Mouse (Mus musculus): ENCODE measurements around the gene Tbc1d22a. TPM values are rescaled to one million over a fixed set of nuclear protein-coding genes. Genes with fewer than 3 reads are reported as not detected.

Gene Tbc1d22a
- polyA plus RNA-seq (2015; fragmentation: Nextera tagmentation; extraction: Ambion mirVana), result 13.1 and 13.8 TPM in 2 replicates

DNA sequence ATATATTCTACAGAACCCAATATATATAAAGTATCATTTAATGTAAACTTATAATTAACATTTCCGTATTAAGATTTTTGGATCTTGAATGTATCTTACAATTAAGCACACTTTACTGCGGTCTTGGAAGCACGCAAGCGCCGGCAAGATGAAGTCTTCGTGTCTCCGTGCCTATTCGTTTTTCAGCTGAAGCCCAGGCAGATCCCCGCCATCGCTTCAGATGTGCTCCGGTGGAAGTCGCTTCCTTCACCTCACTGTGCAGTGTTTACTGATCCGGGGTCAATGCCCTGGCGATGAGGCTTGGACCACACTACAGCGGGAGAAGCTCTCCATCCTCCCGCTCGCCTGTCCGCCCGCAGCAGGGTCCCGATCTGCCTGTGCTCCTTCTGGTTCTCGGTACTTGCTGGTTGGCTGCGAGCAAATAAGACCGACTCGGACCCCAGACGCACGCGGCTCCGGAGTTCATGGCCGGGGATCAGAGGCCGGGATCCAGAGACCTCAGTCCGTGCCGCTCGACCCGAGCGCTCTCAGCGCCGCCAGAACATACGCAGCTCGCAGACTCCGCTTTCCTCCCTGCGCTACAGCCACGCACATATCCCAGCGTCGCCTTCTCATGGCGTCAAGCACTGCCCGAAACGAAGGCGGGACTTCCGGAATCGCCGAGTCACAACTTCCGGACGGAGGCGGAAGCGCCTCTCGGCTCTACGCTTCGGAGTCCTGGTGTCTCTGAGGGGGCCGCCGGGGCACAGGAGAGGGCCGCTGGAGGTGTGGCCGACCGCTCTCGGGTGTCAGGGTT, at the start of gene Tbc1d22a:
Gene Tbc1d22a (plus strand): TSS at position 707 of the 796 bp plus-strand sequence.
- H3K4me1 ChIP-seq, result peaks cover 26% of the 10 kb centered on the region
- no peaks in the 10 kb centered on the region for H3K27me3 ChIP-seq
- peak within 1 kb of the TSS; percentile 80 for H3K4me3 ChIP-seq (replicated peaks)
- H3K4me2 ChIP-seq, result peak within 1 kb of the TSS; percentile 96
- peak within 1 kb of the TSS; percentile 88 for H3K9ac ChIP-seq
- H3K36me3 ChIP-seq, result peaks cover 10% of the 10 kb centered on the region; the same call in 1 of the 2 replicates
- no peaks in the 10 kb centered on the region for H3K9me3 ChIP-seq (replicated peaks)
- peak; percentile 94 for ATAC-seq (replicated peaks; ENCODE audit: low FRiP score)
- under 1% methylated on average over 64 of the region's 64 CpGs for WGBS
- H3K27ac ChIP-seq, result peak within 1 kb of the TSS; percentile 93

DNA sequence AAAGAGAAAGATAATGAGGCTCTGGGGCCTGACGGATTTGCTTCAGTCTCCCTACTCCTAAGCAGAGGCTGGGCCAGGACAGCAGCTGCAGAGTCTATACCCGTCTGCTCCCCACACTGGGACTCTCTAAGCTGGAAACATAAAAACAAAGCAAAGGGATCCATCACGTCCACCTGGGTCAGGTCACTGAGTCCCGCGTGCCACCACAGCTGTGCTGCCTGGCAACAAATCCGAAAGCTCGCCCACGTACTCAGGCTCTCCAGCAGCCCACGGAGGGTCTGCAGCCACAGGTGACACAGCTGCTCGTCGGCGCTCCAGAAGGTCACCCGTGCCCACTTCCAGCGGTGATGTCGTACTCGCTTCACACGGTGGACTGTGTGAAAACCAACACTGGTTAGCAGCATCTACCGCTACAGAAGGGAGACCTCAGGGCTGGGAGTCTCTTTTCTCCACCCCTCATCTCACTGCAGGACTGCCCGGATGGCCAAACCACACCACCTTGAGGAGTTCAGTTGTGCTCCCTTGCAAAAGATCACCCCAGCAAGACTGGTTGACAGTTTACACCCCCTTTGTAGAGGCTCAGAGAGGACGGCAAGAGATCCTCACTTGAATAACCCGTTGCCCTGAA, 49.4 kb upstream of the Tbc1d22a start:
- 66% methylated on average over 21 of the region's 21 CpGs for WGBS
- no peaks in the 10 kb centered on the region for H3K9me3 ChIP-seq (replicated peaks)

DNA sequence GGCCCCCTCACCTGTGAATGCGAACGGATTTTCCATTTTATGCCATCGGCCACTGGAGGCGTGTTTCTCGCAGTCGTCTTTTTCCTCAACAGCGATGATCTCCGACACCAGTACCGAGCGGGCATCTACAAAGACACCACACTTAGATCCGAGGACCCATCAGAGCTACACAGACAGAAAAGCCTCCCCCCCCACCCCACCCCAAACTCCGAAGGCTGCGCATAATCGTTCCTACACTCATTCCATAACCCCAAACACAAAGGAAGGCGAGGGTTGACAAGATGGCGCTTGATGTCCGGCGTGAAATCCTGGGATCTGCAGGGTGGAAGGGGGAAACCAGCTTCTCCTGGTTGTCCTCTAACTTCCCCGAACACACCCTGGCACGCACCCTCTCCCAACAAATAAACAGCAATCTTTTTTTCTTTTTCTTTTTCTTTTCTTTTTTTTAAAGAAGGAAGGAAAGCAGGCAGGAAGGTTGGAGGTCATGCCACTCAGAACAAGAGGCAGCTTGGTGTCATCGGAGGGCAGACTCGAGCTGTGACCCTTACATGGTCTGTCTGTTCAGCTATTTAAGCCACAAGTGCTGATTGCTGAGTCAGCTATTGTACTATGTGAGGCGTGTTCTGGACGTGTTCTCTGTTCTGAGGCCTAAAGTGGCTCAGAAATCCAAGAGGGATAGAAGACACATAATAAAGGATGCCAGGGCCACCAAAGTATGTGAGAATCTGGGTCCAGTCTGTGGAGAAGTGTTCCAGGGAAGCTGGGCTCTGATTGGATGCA, 48.3 kb upstream of the Tbc1d22a start:
- 90% methylated on average over 24 of the region's 24 CpGs for WGBS
- no peak overlapping the region for H3K4me3 ChIP-seq (replicated peaks)
- no peaks in the 10 kb centered on the region for H3K9me3 ChIP-seq (replicated peaks)
- H3K9ac ChIP-seq, result no peak overlapping the region
- no peak overlapping the region for H3K27ac ChIP-seq
- no peak overlapping the region for H3K4me2 ChIP-seq
- H3K4me1 ChIP-seq, result peaks cover 30% of the 10 kb centered on the region
- no peak for ATAC-seq (replicated peaks; ENCODE audit: low FRiP score)
- H3K36me3 ChIP-seq, result peaks cover 11% of the 10 kb centered on the region
- H3K27me3 ChIP-seq, result no peaks in the 10 kb centered on the region

More for the DNA sequence above, 49.4 kb upstream of the Tbc1d22a start:
- no peak overlapping the region for H3K9ac ChIP-seq
- H3K4me2 ChIP-seq, result no peak overlapping the region
- peaks cover 21% of the 10 kb centered on the region for H3K4me1 ChIP-seq
- H3K27me3 ChIP-seq, result no peaks in the 10 kb centered on the region
- peaks cover 11% of the 10 kb centered on the region for H3K36me3 ChIP-seq
- H3K4me3 ChIP-seq (replicated peaks), result no peak overlapping the region
- H3K27ac ChIP-seq, result no peak overlapping the region
- ATAC-seq (replicated peaks; ENCODE audit: low FRiP score), result no peak

DNA sequence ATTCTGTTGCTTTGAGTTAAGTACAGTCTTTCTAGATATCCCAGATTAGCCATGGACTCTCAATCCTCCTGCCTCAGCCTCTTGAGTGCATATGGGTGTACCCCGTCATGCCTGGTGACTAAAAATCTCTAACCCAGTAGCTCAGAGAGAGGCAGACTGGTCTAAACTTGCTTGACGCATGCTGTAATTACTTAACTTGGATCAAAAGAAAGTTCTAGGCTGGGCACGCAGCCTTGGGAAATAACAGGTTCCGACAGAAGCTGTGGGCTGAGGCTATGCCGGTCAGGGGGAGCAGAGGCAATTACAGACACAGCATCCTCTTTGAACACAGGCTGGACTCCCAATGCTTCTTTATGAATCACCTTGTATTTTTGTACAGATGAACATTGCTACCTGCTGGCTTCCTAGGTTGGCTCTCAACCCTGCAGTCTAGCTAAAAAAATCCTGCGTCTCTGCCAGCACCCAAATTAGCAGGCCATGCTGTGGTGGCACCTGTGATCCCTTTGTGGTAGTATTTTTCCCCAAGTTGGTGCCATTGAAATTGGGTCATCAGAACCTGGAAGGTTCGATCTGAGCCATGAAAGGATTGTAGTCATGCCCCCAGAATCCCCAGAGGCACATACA, 47.1 kb upstream of the Tbc1d22a start:
- WGBS, result 94% methylated on average over 7 of the region's 7 CpGs
- Histone ChIP-seq H3K9me3 (replicated peaks) (no peaks in the 10 kb centered on the region), H3K27me3 (no peaks in the 10 kb centered on the region), H3K4me1 (peaks cover 41% of the 10 kb centered on the region), H3K4me2 (no peak overlapping the region), H3K27ac (no peak overlapping the region), H3K9ac (no peak overlapping the region), H3K4me3 (replicated peaks) (no peak overlapping the region), H3K36me3 (peaks cover 1% of the 10 kb centered on the region)
- ATAC-seq (replicated peaks; ENCODE audit: low FRiP score), result no peak

DNA sequence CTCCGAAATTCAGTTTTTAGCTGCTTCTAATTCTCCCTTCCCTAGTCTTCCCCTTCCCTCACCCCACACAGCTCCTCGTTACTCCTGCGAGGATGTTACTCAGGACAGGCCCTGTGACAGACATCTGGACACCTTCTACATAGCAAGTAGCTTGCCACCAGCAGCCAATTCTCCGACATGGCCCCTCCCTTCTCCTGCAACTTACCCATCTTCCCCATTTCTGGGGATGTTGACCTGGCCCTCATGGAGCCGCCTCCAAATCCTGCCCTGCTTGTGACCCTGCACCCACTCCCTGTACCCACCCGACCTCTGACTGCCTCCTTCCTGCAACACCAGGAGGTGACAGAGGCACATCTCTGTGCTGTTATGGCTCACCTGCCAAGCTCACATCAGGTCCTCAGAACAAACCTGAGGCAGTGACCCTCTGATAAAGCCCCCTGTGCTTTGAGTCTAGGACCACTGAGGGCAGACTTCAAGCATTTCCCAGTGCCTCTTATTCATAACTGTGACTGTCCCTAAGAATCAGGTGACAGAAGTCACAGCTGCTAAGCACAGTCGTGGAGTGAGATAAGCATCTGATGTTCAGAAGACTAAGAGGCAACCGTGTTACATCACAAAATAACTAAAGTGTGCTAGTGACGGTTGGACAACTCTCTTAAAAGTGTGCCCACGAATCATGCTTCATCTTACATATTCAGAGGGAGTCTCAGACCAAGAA, 46.3 kb upstream of the Tbc1d22a start:
- Histone ChIP-seq H3K27ac (peak overlapping the region; percentile 58; the same call in 1 of the 2 replicates), H3K4me2 (no peak overlapping the region), H3K9ac (no peak overlapping the region), H3K4me3 (replicated peaks) (no peak overlapping the region), H3K27me3 (no peaks in the 10 kb centered on the region), H3K36me3 (no peaks in the 10 kb centered on the region), H3K9me3 (replicated peaks) (no peaks in the 10 kb centered on the region), H3K4me1 (peaks cover 49% of the 10 kb centered on the region)
- WGBS, result 69% methylated on average over 10 of the region's 10 CpGs
- no peak for ATAC-seq (replicated peaks; ENCODE audit: low FRiP score)

DNA sequence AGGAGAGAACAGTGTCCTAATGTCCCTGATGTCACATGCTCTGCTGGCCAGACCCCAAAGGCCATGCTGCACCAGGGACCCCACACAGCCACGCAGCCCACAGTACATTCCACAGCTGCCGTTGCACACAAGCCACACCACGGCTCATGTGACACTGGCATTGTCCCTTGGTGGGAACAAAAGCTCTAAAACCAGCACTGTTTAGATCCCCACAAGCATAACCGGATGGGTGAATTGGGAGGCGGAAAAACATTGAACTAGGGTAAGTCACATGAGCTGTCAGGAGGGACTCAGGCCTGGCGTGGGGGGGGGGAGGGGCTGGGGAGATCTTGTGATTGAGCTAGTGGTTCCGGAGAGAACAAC, 45.8 kb upstream of the Tbc1d22a start:
- Histone ChIP-seq H3K4me3 (replicated peaks) (no peak overlapping the region), H3K9ac (no peak overlapping the region), H3K27ac (peak overlapping the region; percentile 58; the same call in 1 of the 2 replicates), H3K27me3 (no peaks in the 10 kb centered on the region), H3K4me1 (peaks cover 55% of the 10 kb centered on the region), H3K4me2 (no peak overlapping the region), H3K9me3 (replicated peaks) (no peaks in the 10 kb centered on the region), H3K36me3 (no peaks in the 10 kb centered on the region)
- no peak for ATAC-seq (replicated peaks; ENCODE audit: low FRiP score)
- WGBS, result 36% methylated on average over 7 of the region's 7 CpGs

DNA sequence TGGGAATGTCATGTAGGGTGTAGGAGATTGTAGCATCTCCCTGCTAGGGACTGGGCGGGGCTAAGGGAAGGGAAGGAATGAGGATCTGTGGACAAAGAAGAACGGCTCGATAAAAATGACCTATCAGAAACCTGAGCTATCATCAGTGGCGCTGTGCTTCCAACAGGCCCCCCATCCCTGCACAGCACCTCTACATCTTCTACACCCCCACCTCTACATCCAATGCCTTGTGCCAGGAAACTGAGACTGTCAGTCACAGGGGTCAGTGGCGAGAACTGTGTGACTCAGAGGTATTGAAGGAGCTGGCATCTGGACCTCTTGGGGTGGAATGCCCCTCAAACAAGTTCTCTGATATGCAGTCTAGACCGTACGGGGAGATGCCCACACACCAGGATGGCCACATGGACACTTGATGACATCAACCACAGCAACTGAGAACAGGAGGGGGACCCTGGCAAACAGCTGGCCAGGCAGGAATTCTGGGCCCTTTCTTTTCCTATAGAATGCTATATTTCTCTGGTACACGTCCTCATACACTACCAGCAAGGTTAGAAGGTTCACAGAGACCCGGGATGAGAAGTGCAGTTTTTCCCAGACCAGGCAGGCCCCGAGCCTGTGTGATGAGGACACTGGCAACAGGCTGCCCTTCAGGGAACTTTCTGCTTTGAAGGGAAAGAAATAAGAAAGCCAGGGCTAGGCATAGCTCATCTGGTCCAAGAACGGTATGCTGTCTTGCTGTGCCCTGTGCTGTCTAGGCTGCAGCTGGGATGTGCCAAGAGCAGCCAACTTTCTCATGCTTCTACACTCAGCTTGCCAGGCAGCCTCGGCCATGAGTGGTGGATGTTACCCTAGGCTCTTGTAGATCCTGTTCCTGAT, 45.1 kb upstream of the Tbc1d22a start:
- H3K27ac ChIP-seq, result peak overlapping the region; percentile 56
- no peaks in the 10 kb centered on the region for H3K27me3 ChIP-seq
- peaks cover 62% of the 10 kb centered on the region for H3K4me1 ChIP-seq
- no peaks in the 10 kb centered on the region for H3K36me3 ChIP-seq
- no peak overlapping the region for H3K4me3 ChIP-seq (replicated peaks)
- H3K9ac ChIP-seq, result no peak overlapping the region
- ATAC-seq (replicated peaks; ENCODE audit: low FRiP score), result no peak
- no peaks in the 10 kb centered on the region for H3K9me3 ChIP-seq (replicated peaks)
- 71% methylated on average over 12 of the region's 12 CpGs for WGBS
- H3K4me2 ChIP-seq, result no peak overlapping the region

DNA sequence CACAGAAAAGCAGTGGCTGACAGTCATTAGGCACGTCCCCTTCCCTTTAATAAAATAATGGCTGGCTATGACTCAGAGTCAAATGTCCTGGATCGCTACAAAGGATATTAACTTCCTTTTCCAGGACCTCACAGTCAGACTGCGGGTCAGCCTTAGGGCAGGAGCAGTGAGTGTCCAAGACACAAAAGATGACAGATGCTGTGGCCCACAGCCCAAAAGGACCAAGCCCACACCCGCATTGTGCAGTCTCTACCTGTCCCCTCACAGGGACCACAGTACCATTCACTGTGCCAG, 44.5 kb upstream of the Tbc1d22a start:
- H3K4me3 ChIP-seq (replicated peaks), result no peak overlapping the region
- ATAC-seq (replicated peaks; ENCODE audit: low FRiP score), result no peak
- H3K4me1 ChIP-seq, result peaks cover 66% of the 10 kb centered on the region
- H3K9ac ChIP-seq, result no peak overlapping the region
- no peak overlapping the region for H3K4me2 ChIP-seq
- 54% methylated on average over 4 of the region's 4 CpGs for WGBS
- no peaks in the 10 kb centered on the region for H3K9me3 ChIP-seq (replicated peaks)
- peak overlapping the region; percentile 56 for H3K27ac ChIP-seq
- no peaks in the 10 kb centered on the region for H3K27me3 ChIP-seq
- no peaks in the 10 kb centered on the region for H3K36me3 ChIP-seq

DNA sequence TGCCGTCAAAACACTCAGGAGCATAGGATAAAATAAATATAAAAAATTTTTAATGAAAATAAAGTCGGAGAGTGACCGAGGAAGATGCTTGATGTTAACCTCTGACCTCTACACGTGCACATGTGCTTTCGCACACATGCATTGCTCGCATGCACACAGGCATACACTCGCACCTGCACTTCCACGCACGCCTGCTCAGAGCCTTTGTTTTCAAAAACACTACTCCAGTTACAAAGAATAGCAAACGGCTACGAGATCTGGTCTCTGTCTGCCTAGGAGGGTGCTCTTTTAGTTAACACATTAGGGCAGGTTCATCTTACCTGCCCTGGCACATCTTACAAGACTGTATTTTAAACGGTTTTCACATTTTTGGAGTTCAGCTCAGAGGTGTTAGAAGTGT, 42.9 kb upstream of the Tbc1d22a start:
- Histone ChIP-seq H3K4me3 (replicated peaks) (no peak overlapping the region), H3K27me3 (no peaks in the 10 kb centered on the region), H3K4me2 (no peak overlapping the region), H3K9me3 (replicated peaks) (no peaks in the 10 kb centered on the region), H3K36me3 (no peaks in the 10 kb centered on the region), H3K27ac (peak overlapping the region; percentile 43; the same call in 1 of the 2 replicates), H3K9ac (no peak overlapping the region), H3K4me1 (peaks cover 70% of the 10 kb centered on the region)
- 52% methylated on average over 12 of the region's 12 CpGs for WGBS
- ATAC-seq (replicated peaks; ENCODE audit: low FRiP score), result no peak

DNA sequence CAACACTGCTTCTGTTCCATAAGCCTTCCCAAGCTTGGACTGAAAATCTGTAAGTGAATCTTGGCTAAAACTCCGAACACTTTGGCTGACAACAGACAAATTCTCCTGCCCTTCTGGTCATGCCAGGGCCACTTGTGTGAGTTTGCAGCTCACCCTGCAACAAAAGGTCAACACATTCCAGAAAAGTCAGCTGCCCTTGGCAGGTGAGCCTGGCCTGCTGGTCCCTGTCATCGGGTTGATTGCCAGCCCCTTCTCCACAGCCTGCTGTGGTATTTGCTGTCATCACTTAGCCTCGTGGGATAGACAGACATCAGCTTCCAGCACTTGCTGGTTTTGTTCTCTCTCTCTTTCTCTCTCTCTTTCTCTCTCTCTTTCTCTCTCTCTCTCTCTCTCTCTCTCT, 42.1 kb upstream of the Tbc1d22a start:
- ATAC-seq (replicated peaks; ENCODE audit: low FRiP score), result no peak
- Histone ChIP-seq H3K27ac (no peak overlapping the region), H3K27me3 (no peaks in the 10 kb centered on the region), H3K4me1 (peaks cover 74% of the 10 kb centered on the region), H3K4me3 (replicated peaks) (no peak overlapping the region), H3K9me3 (replicated peaks) (no peaks in the 10 kb centered on the region), H3K36me3 (no peaks in the 10 kb centered on the region), H3K9ac (no peak overlapping the region), H3K4me2 (no peak overlapping the region)
- WGBS, result 50% methylated on average over 3 of the region's 3 CpGs

DNA sequence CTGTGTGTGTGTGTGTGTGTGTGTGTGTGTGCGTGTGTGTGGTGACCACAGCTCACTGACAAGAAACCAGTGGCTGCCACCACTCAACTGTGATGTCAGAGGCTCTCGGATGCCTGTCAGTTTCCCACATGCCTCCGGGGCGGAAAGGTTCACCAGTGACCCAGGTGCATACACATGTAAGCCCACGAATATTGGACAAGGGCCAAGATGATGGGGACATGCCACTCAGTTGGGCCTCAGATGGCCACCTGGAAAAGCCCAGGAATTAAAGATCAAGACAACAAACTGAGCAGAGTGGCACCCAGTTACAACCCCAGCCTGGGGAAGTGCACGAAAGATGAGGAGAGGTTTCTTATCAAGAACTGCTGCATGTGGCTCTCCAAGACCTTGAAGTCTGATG, 41.7 kb upstream of the Tbc1d22a start:
- no peaks in the 10 kb centered on the region for H3K36me3 ChIP-seq

More for the DNA sequence above, 41.7 kb upstream of the Tbc1d22a start:
- no peak overlapping the region for H3K4me2 ChIP-seq
- H3K4me3 ChIP-seq (replicated peaks), result no peak overlapping the region
- H3K27ac ChIP-seq, result no peak overlapping the region
- ATAC-seq (replicated peaks; ENCODE audit: low FRiP score), result no peak
- H3K9me3 ChIP-seq (replicated peaks), result no peaks in the 10 kb centered on the region
- 66% methylated on average over 6 of the region's 6 CpGs for WGBS
- H3K9ac ChIP-seq, result no peak overlapping the region
- peaks cover 76% of the 10 kb centered on the region for H3K4me1 ChIP-seq
- no peaks in the 10 kb centered on the region for H3K27me3 ChIP-seq

All from kidney, embryonic 15.5 days (tissue).